Mouse (Mus musculus): ENCODE data around the gene Gja3. TPM values are rescaled to one million over a fixed set of nuclear protein-coding genes. Genes with fewer than 3 reads are reported as not detected.

The Gja3 gene
- polyA plus RNA-seq (2014; fragmentation: Nextera tagmentation; extraction: Ambion mirVana): 0.34 and 3.1 TPM in 2 replicates

- H3K36me3 ChIP-seq (replicated peaks; ENCODE audit: control insufficient read depth, insufficient read depth, low read depth, low read length): no peaks in the 10 kb centered on the region
- no peaks in the 10 kb centered on the region; the same call in 1 of the 2 replicates for H3K4me1 ChIP-seq (ENCODE audit: control insufficient read depth, insufficient read depth, low read length)
- peak; percentile 35 for DNase-seq (ENCODE audit: low spot score)
- under 1% methylated on average over 79 of the region's 79 CpGs for WGBS
- ATAC-seq (replicated peaks; ENCODE audit: insufficient number of reproducible peaks, low FRiP score, low TSS enrichment, low read depth): peak; percentile 80
- H3K4me2 ChIP-seq (ENCODE audit: low read depth, low read length): peak within 1 kb of the TSS; percentile 91
- H3K27ac ChIP-seq (replicated peaks; ENCODE audit: low read depth, low read length): no peak within 1 kb of the TSS
- H3K9ac ChIP-seq (replicated peaks; ENCODE audit: low read length): no peak within 1 kb of the TSS
- no peaks in the 10 kb centered on the region for H3K9me3 ChIP-seq (replicated peaks; ENCODE audit: control insufficient read depth, low read length)
- peaks cover 24% of the 10 kb centered on the region for H3K27me3 ChIP-seq (ENCODE audit: control insufficient read depth, insufficient read depth, low read length)
- H3K4me3 ChIP-seq (ENCODE audit: low read depth, low read length): peak within 1 kb of the TSS; percentile 48
Measured at GRCm38 (mm10) chr14:57057563-57058321, at the start of gene Gja3. Gja3 (minus strand) TSS chr14:57058100.

DNA sequence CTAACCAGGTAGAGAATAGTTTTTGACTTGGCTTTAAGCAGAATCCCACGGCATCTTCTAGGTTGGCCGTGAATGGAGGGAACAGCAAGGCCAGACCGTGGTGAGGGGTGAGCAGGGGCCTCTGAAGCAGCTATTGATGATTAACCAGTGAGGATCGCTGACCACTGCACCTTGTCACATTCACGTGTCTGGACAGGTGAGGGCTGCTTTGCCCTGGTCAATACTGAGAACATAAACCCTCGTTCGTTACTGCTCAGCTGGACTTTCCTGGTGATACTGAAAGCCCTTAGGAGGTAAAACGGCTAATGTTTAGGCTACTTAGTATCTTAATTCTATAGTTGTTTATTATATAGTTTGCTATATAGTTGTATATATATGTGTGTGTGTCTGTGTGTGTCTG is 49.2 kb upstream of the Gja3 start:
- Histone ChIP-seq H3K27ac (replicated peaks; ENCODE audit: low read depth, low read length) (0 out of 2 replicates have a peak overlapping the region, but pooled peaks have one; percentile 20), H3K9me3 (replicated peaks; ENCODE audit: control insufficient read depth, low read length) (no peaks in the 10 kb centered on the region), H3K4me2 (ENCODE audit: low read depth, low read length) (no peak overlapping the region), H3K4me1 (ENCODE audit: control insufficient read depth, insufficient read depth, low read length) (peaks cover 4% of the 10 kb centered on the region), H3K9ac (replicated peaks; ENCODE audit: low read length) (no peak overlapping the region), H3K4me3 (ENCODE audit: low read depth, low read length) (no peak overlapping the region), H3K27me3 (ENCODE audit: control insufficient read depth, insufficient read depth, low read length) (peaks cover 46% of the 10 kb centered on the region), H3K36me3 (replicated peaks; ENCODE audit: control insufficient read depth, insufficient read depth, low read depth, low read length) (no peaks in the 10 kb centered on the region)
- DNase-seq (ENCODE audit: low spot score): no peak
- ATAC-seq (replicated peaks; ENCODE audit: insufficient number of reproducible peaks, low FRiP score, low TSS enrichment, low read depth): no peak
- WGBS: 75% methylated on average over 8 of the region's 8 CpGs

DNA sequence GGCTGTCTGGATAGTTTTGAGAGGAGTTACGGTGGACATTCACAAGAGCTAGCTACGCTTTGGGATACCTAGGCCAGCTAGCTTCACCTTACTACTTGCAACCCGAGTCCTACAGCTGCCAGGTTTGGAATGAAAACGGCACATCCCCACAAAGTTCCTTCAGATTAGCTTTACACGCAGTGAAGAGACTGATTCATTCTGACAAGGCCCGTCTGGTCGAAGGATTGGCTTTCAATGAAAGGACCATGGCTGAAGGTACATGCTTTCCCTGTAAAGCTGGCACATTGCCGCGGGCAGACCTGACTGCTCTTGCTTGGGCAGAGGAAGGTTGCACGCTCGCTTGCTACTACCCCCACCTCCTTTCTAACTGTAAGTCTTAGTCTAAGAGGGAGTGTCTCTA is 47.8 kb upstream of the Gja3 start:
- WGBS: 36% methylated on average over 11 of the region's 11 CpGs

GRCm38 (mm10) chr14:57105111-57105510 is 47.2 kb upstream of the Gja3 start:
- Histone ChIP-seq H3K4me3 (ENCODE audit: low read depth, low read length) (no peak overlapping the region), H3K27me3 (ENCODE audit: control insufficient read depth, insufficient read depth, low read length) (peaks cover 48% of the 10 kb centered on the region), H3K36me3 (replicated peaks; ENCODE audit: control insufficient read depth, insufficient read depth, low read depth, low read length) (no peaks in the 10 kb centered on the region), H3K9ac (replicated peaks; ENCODE audit: low read length) (no peak overlapping the region), H3K4me1 (ENCODE audit: control insufficient read depth, insufficient read depth, low read length) (peaks cover 4% of the 10 kb centered on the region), H3K4me2 (ENCODE audit: low read depth, low read length) (peak overlapping the region; percentile 98; the same call in 1 of the 2 replicates), H3K27ac (replicated peaks; ENCODE audit: low read depth, low read length) (no peak overlapping the region), H3K9me3 (replicated peaks; ENCODE audit: control insufficient read depth, low read length) (no peaks in the 10 kb centered on the region)
- no peak for ATAC-seq (replicated peaks; ENCODE audit: insufficient number of reproducible peaks, low FRiP score, low TSS enrichment, low read depth)
- DNase-seq (ENCODE audit: low spot score): no peak
- 7% methylated on average over 14 of the region's 14 CpGs for WGBS

More for the DNA sequence above, 47.8 kb upstream of the Gja3 start:
- no peaks in the 10 kb centered on the region for H3K9me3 ChIP-seq (replicated peaks; ENCODE audit: control insufficient read depth, low read length)
- no peak overlapping the region for H3K9ac ChIP-seq (replicated peaks; ENCODE audit: low read length)
- no peak overlapping the region for H3K4me3 ChIP-seq (ENCODE audit: low read depth, low read length)
- H3K27me3 ChIP-seq (ENCODE audit: control insufficient read depth, insufficient read depth, low read length): peaks cover 48% of the 10 kb centered on the region
- H3K36me3 ChIP-seq (replicated peaks; ENCODE audit: control insufficient read depth, insufficient read depth, low read depth, low read length): no peaks in the 10 kb centered on the region
- no peak overlapping the region for H3K27ac ChIP-seq (replicated peaks; ENCODE audit: low read depth, low read length)
- no peak for DNase-seq (ENCODE audit: low spot score)
- no peak overlapping the region for H3K4me2 ChIP-seq (ENCODE audit: low read depth, low read length)
- no peak for ATAC-seq (replicated peaks; ENCODE audit: insufficient number of reproducible peaks, low FRiP score, low TSS enrichment, low read depth)
- H3K4me1 ChIP-seq (ENCODE audit: control insufficient read depth, insufficient read depth, low read length): peaks cover 4% of the 10 kb centered on the region

GRCm38 (mm10) chr14:57104106-57105023 is 46.5 kb upstream of the Gja3 start, which contains the start of gene Gjb2:
Gjb2 (minus strand) TSS chr14:57104702.
- ATAC-seq (replicated peaks; ENCODE audit: insufficient number of reproducible peaks, low FRiP score, low TSS enrichment, low read depth) (peak; percentile 74), DNase-seq (ENCODE audit: low spot score) (peak; percentile 59)
- H3K27ac ChIP-seq (replicated peaks; ENCODE audit: low read depth, low read length): no peak within 1 kb of the TSS
- peaks cover 4% of the 10 kb centered on the region for H3K4me1 ChIP-seq (ENCODE audit: control insufficient read depth, insufficient read depth, low read length)
- H3K4me2 ChIP-seq (ENCODE audit: low read depth, low read length): peak within 1 kb of the TSS; percentile 98
- H3K4me3 ChIP-seq (ENCODE audit: low read depth, low read length): peak within 1 kb of the TSS; percentile 54
- no peaks in the 10 kb centered on the region for H3K36me3 ChIP-seq (replicated peaks; ENCODE audit: control insufficient read depth, insufficient read depth, low read depth, low read length)
- H3K9ac ChIP-seq (replicated peaks; ENCODE audit: low read length): peak within 1 kb of the TSS; percentile 54
- under 1% methylated on average over 86 of the region's 101 CpGs for WGBS
- peaks cover 48% of the 10 kb centered on the region for H3K27me3 ChIP-seq (ENCODE audit: control insufficient read depth, insufficient read depth, low read length)
- H3K9me3 ChIP-seq (replicated peaks; ENCODE audit: control insufficient read depth, low read length): no peaks in the 10 kb centered on the region

DNA sequence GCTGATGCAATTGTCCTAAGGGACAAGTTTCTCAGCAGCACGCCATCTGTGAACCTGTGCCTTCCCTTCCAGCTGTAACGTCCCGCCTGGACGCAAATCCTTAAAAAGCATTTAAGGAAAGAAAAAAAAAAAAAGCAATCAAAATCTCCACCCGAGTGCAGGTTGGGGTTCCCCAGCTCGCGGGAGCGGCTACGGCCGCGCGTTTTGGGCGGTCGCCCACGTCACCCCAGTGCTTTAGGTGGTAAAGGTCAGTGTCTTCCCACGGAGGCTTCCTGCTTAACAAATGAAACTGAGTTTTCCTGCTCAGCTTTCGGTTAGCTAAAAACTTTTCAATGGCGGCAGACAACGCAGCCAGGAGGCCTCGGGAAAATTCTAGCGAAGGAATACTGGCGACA is 45.8 kb upstream of the Gja3 start:
- Histone ChIP-seq H3K9me3 (replicated peaks; ENCODE audit: control insufficient read depth, low read length) (no peaks in the 10 kb centered on the region), H3K4me1 (ENCODE audit: control insufficient read depth, insufficient read depth, low read length) (peaks cover 4% of the 10 kb centered on the region), H3K9ac (replicated peaks; ENCODE audit: low read length) (peak overlapping the region; percentile 54), H3K27me3 (ENCODE audit: control insufficient read depth, insufficient read depth, low read length) (peaks cover 48% of the 10 kb centered on the region), H3K4me3 (ENCODE audit: low read depth, low read length) (peak overlapping the region; percentile 54), H3K36me3 (replicated peaks; ENCODE audit: control insufficient read depth, insufficient read depth, low read depth, low read length) (no peaks in the 10 kb centered on the region), H3K27ac (replicated peaks; ENCODE audit: low read depth, low read length) (no peak overlapping the region), H3K4me2 (ENCODE audit: low read depth, low read length) (peak overlapping the region; percentile 98)
- no peak for ATAC-seq (replicated peaks; ENCODE audit: insufficient number of reproducible peaks, low FRiP score, low TSS enrichment, low read depth)
- no peak for DNase-seq (ENCODE audit: low spot score)
- 2% methylated on average over 22 of the region's 22 CpGs for WGBS

GRCm38 (mm10) chr14:57103121-57103520 is 45.2 kb upstream of the Gja3 start:
- H3K9me3 ChIP-seq (replicated peaks; ENCODE audit: control insufficient read depth, low read length): no peaks in the 10 kb centered on the region
- no peak overlapping the region for H3K9ac ChIP-seq (replicated peaks; ENCODE audit: low read length)
- peak overlapping the region; percentile 98 for H3K4me2 ChIP-seq (ENCODE audit: low read depth, low read length)
- peaks cover 48% of the 10 kb centered on the region for H3K27me3 ChIP-seq (ENCODE audit: control insufficient read depth, insufficient read depth, low read length)
- H3K4me1 ChIP-seq (ENCODE audit: control insufficient read depth, insufficient read depth, low read length): peaks cover 4% of the 10 kb centered on the region
- DNase-seq (ENCODE audit: low spot score): no peak
- H3K4me3 ChIP-seq (ENCODE audit: low read depth, low read length): 0 out of 2 replicates have a peak overlapping the region, but pooled peaks have one; percentile 54
- H3K36me3 ChIP-seq (replicated peaks; ENCODE audit: control insufficient read depth, insufficient read depth, low read depth, low read length): no peaks in the 10 kb centered on the region
- no peak for ATAC-seq (replicated peaks; ENCODE audit: insufficient number of reproducible peaks, low FRiP score, low TSS enrichment, low read depth)
- WGBS: 46% methylated on average over 6 of the region's 6 CpGs
- no peak overlapping the region for H3K27ac ChIP-seq (replicated peaks; ENCODE audit: low read depth, low read length)
